Mouse (Mus musculus): ENCODE measurements around the gene Rpl36a-ps1. TPM values are rescaled to one million over a fixed set of nuclear protein-coding genes. Genes with fewer than 3 reads are reported as not detected.

The Rpl36a-ps1 gene
- not detected for total RNA-seq (2023)

GRCm38 (mm10) chr14:98994218-98994617, at the start of gene Rpl36a-ps1:
TSS of gene Rpl36a-ps1 (minus strand) at chr14:98994318.

Other genes with a start within 250 kb of the Rpl36a-ps1 start
- 10 to 100 TPM; 14.9 to 15.3 TPM for gene Mzt1, start 51.8 kb upstream of the Rpl36a-ps1 start, total RNA-seq (2023)
- 10 to 100 TPM; 22.9 to 26.5 TPM for gene Bora, start 51.9 kb upstream of the Rpl36a-ps1 start, total RNA-seq (2023)
- gene Pibf1, start 105.1 kb upstream of the Rpl36a-ps1 start, total RNA-seq (2023), result 10 to 100 TPM; 12.1 to 12.9 TPM
- gene Dis3, start 105.5 kb upstream of the Rpl36a-ps1 start, total RNA-seq (2023), result 10 to 100 TPM; 11.8 to 12.3 TPM

Measured in neutrophil, adult 83 days (primary cell).